Mouse (Mus musculus) heart, postnatal 14 days (tissue): ENCODE measurements around the gene Mboat2. TPM values are rescaled to one million over a fixed set of nuclear protein-coding genes. Genes with fewer than 3 reads are reported as not detected.

Source experiments
- DNase-seq, 2 experiments: peaks; one replicate each; pipeline ENCODE4 v3.0.0; 2021 to 2022
- intact Hi-C: fragments of 180-260 bp; cut with DNase I; formaldehyde crosslinking; loops from one replicate; pipeline ENCODE4 v1.15.1; 2025
- long read RNA-seq, 2 experiments: library from polyadenylated mRNA; stranded (forward); transcript quantifications; one replicate each; pipeline ENCODE4 v2.0.0; 2021
- total RNA-seq, 2 experiments: library from RNA; stranded (reverse); gene quantifications; 2 replicates each; pipeline ENCODE4 v1.2.3; 2021

Mboat2 gene
- 10 to 100 TPM; 12.6 to 14.6 TPM for total RNA-seq
- long read RNA-seq, experiment 1, partial matches to known transcripts, result 2 of 9 reads
- long read RNA-seq, experiment 1, other reads (novel, unspliced or antisense), result 3 of 9 reads
- long read RNA-seq, experiment 2, full-length matches to known transcripts, result 9 of 11 reads
- long read RNA-seq, experiment 2, partial matches to known transcripts, result 1 of 11 reads
- long read RNA-seq, experiment 2, other reads (novel, unspliced or antisense), result 1 of 11 reads

DNA sequence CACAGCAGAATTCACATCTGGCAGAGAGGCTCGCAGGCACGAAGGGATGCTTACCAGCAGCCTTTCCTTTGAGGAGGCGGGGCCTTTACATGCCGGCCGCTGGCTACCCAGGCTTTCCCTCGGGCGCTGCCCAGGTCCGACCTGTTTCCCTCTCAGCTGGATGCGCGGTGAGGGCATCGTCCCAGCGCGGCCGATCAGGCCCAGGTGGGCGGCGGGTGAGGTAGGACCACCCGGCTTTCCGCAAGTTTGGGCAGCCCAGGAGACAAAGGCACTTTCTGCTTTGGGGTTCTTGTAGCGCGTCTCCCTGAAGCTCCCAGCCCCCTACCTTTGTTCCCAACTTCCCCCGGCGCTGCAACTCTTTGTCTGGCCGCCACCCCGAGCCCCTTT, at the start of gene Mboat2:
Gene Mboat2 (plus strand): TSS at position 114 of the 387 bp plus-strand sequence.
- DNase-seq, result peak; percentile 56 to 61
- intact Hi-C loops, result loop anchor here (5.0 kb wide), 1 partner anchor 118 kb away; no protein-coding TSS in a partner anchor

DNA sequence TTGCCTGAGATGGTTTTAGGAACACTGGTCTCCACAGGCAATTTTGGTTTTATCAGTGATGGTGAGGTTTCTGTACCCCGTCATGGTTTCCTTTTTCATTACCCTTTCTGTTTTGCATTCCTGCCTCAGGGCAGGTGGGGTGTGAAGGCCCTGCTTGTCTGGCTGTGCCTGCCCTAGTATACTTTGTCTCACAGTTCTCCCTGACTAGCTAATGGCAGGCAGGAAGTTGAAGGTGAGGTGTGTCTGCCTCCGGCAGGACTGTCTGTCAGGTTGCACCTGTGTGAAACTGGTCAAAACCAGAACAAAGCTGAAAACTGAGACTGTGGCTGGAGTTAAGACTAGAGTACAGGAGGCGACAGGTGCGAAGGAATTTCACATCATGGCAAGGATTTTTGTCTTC, 46.9 kb upstream of the Mboat2 start:
- intact Hi-C loops, result no loop called here
- DNase-seq, result no peak

DNA sequence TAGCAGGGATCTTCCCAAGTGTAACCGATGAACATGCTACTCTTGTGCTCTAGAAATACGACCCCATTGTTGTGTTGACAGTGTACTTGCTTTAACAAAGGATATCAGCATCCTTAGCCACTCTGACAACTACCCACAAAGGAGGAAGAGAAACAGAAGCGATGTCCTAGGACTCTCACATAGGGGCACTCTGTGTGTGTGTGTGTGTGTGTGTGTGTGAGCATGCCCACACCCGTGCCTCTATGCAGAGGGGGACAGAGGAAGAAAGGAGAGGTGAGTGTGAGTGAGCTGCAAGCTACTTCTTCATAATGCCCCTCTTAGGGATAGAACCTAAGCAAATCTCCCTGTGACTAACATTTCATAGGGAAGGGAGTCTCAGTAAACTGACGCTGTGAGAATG, 44.8 kb upstream of the Mboat2 start:
- intact Hi-C loops, result no loop called here
- DNase-seq, result no peak

DNA sequence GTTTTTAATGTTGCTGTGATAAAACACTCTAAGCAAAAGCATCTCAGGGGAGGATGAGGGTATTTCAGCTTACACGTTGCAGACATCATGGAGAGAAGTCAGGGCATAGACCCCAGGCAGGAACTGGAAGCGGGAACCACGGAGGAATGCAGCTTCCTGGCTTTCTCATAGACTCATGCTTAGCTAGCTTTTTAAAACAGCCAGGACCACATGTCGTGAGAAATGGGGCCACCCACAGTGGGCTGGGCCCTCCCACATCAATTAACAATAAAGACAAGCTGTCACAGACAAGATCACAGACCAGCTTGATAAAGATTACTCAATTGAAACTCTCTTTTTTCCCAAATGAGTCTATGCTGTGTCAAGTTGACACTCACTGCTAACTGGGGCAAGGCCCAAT, 44.4 kb upstream of the Mboat2 start:
- intact Hi-C loops, result no loop called here
- DNase-seq, result no peak

DNA sequence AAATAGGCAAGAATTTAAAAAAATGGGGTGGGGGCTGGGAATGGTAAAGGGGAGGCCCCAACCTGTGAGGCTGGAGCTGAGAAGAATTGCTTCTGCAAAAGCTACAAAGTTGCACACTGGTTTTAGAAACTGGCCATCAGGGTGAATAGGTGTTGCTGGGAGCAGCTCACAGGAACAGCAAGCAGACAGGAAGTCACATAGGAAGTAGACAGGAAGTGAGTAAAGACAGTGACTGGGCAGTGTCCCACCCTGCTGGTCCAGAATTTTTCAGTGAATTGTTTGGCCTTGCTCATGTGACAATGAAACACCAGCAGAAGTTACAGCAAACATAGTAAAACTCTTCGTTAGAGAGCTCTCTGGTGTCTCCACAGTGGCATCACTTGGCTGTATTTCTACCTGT, 41.0 kb upstream of the Mboat2 start:
- no peak for DNase-seq
- intact Hi-C loops, result no loop called here

DNA sequence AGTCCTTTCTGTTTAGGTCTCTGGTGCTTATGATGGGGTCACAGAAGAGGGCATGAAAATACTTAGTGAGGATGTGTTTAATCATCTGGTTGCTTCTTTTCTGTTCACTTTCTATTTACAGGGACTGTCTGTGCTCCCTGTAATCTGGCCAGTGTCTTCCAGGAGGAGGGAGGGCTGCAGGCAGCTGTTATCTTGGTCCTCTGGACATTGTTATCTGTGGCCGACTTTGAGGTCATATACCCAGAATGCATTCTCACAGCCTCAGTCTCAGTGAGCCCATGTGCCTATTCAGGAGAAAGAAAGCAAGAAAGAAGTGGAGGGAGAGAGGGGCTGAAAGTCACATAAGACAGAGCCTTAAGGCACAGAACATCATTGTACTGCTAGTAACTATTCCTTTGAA, 19.4 kb upstream of the Mboat2 start:
- intact Hi-C loops, result no loop called here
- DNase-seq, result no peak

DNA sequence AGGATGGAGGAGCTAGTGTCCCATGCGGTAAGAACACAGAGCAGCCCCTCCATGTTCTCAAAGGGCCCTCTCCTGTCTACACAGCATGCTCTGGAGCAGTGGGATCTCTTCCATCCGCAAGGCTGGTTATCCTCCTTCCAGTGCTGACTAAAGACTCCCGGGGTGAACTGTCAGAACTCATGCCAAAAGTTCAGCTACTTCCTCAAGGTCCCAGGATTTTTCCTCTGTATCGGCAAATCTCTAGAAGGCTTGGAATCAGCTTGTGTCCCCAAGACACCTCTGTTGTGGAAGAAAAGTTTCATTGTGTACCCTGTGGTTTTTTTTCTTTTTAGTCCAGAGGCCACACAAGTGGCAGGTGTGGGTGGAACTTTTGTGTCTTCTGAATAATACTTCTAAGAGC, 18.8 kb upstream of the Mboat2 start:
- no peak for DNase-seq
- intact Hi-C loops, result no loop called here

DNA sequence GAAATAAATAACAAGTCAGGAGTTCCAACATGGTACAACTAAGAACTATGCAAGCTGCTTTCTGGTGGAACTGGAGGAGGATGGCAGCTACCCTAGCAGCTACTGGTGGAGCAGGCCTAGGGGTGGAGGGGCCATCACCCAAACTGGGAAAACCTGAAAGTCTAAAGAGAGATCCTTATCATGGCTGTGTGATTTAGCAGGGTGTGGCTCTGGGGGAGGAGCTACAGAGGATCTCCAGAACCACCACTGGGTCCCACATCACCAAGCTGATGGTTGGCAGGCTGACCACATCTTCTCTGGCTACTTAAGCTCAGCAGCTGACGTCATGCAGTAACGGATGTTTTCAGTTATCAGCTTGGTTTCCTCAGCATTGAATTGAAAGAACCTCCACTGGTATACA, 7.8 kb upstream of the Mboat2 start:
- DNase-seq, result no peak
- intact Hi-C loops, result no loop called here

DNA sequence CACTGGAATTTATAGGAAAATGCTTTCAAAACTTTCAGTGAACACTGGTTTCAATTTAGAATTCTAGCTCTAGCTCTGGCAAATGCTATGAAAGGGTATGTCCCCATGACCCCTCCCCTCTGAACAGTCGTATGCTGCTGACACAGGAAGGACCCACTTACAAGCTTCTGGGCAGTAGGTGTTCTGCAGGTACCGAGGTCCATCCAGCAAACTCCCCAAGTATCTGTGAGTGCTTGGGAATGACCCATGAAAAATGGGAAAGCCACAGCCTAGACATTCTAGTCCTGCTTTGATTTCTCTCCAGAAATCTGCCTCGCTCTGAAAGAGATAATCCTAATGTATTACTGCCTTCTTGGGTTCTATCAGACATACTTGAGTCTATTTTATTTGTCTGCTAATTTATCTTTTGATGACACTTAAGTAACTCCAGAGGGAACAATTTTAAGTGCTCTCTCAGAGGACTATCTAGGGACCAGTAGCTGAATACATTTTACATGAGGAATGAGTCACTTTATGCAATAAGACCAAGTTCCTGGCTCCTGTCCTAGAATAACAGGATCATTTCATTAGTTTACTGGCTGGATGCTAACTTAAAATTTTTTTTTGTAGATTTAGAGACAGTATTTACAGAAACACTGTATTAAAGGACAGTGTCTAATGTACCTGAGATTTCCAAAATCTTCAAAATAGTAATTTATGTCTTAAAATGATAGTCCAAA, 6.9 kb upstream of the Mboat2 start:
- intact Hi-C loops, result no loop called here
- no peak for DNase-seq

DNA sequence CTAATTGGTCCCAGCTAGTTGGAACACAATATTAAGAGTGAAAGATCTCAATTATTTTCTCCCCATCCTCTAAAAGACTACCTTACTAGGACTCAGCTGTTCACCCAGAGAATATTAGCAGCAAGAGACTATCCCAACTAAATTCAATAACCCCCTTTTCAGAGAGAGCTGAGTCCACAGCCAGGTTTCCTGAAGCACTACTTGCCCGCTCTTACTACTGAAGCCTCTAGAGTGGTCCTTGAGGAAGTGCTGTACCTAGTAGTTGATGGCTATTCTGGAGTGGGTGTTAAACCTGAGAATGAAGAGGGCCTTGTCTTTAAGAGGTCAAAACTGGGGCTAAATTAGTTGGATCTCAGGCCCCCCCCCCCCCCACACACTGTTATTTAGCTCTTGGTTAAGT, 593 bp upstream of the Mboat2 start:
- intact Hi-C loops, result loop anchor here (5.0 kb wide), 1 partner anchor 118 kb away; no protein-coding TSS in a partner anchor
- no peak for DNase-seq

DNA sequence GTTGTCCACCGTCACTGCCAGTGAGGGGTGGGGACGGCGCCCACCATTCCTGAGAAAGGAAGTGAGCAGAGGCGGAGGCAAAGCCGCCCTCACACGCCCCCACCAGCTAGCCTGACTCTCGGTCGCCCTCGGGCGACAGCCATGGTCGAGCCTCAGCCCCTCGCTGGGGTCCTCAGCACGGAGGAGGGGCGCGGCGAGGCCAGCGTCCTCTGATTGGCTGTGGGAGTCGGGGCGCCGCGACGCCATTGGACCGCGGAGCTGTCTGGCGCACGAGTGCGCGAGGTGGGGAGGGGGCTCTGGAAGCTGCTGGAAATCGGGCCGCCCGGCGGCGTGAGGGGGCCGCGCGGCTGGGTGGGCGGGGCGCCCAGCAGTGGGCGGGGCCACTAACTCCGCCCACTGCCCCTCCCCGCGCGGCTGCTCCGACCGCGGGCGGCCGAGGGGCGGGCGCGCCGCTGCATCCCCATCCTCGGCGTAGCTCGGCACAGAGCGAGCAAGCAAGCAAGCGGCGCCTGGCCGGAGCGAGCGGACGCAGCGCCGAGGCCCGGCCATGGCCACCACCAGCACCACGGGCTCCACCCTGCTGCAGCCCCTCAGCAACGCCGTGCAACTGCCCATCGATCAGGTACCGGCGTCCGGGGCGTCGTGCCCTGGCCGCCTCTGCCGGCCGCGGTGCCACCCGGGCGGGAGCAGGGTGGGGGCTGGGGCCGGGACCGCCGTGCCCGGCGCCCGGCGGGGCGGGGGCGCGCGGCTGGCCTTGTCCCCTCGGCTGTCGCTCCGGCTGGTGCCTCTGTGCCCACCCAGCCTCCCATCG, 679 bp downstream of the Mboat2 start:
- intact Hi-C loops, result loop anchor here (5.0 kb wide), 1 partner anchor 119 kb away; no protein-coding TSS in a partner anchor
- DNase-seq, result peak; percentile 88 to 89

DNA sequence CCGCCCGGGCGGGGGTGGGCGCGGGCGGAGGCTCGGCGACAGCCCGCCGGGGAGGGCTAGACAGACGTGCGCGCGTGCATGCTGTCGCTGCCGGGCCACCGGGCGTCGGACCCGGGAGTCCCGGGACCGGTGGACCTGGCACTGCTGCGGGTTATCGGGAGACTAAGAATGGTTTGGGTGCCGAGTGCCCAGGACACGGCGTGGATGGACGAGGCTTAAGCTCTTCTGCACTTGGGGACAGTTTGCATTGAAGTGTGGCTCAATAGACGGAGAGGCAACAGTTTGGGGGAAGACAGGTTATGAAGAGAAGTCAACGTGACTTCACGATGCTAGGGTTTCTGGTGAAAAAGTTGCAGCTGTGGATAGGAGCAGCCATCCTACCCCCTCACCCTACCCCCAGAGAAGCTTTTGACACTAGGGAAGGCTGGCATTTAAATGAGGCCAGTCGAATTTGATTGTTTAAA, 1.3 kb downstream of the Mboat2 start:
- intact Hi-C loops, result loop anchor here (2.0 to 5.0 kb wide), 2 partner anchors 117 to 120 kb away; no protein-coding TSS in a partner anchor
- no peak for DNase-seq

DNA sequence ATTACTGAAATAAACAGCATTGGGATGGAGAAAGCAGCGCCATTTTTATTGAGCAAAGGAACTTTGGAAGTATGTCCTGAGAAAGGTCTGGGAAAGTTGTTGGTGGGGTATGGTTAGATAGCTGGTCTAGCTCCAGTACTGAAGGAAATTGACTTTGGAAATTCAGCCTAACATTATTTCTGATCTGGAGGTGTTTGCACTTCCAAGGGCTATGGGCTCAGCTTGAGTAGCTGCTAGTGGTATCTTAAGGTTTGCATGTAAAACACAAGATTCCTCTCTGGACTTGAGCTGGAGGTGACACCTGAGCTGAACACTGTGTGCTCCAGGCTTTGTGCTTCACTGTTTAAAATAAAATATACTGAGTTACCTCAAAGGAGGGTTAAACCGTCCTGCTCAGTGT, 1.8 kb downstream of the Mboat2 start:
- no peak for DNase-seq
- intact Hi-C loops, result loop anchor here (2.0 to 5.0 kb wide), 2 partner anchors 116 to 120 kb away; no protein-coding TSS in a partner anchor

DNA sequence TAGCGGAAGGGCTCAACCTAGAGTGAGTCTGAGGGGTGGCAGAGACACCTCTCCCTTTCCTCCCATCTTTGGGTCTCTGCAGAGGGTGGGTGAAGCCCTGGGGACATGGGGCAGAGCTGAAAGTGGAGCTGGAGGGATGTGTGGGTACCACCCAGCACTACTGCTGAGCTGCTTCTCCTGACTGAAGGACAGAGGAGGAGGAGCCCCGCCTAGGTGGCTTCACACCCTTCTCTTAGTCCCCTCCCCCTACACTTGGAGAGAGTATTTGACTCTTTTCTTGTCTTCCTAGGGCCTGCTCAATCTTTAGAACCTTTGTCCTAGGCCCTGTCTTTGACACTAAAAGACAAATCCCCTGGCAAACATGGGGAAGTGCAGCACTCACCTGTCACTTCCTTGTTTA, 7.3 kb downstream of the Mboat2 start:
- intact Hi-C loops, result no loop called here
- no peak for DNase-seq

DNA sequence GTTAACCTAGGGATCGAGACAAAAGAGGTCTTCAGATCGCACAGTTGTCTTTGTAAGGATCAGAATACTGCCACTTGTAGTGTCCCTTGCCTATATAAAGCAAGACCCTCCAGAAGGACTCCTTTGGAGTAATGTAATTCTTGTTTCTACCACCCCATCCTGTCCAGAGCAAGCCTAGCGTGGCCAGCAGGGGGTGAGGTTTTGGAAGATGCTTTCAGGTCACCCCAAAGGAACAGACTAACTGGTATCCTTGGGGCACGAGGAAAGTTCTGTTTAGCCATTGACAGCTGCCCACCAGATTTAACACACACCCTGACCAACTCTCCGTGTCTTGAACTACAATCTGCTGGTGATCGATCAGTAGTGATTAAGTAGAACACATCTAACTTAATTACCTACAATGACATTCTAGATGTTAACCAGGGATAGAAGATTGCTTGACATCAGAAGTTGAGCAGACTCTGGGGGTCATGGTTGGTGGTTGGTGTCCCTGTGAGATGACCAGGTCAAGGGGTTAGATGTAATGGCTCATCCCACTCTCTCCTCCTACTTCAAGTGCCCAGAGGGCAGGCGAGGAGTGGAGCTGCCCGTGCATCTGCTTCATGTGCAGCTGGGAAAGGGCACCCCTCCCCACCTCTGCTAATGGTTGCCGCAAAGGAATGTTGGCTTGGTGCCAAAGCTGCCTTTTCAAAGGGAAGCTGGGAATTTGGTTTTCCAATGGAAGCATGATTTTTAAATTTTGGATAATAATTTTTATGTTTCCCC, 10.6 kb downstream of the Mboat2 start:
- peak in 1 of 2 experiments; percentile 36 for DNase-seq
- intact Hi-C loops, result no loop called here

DNA sequence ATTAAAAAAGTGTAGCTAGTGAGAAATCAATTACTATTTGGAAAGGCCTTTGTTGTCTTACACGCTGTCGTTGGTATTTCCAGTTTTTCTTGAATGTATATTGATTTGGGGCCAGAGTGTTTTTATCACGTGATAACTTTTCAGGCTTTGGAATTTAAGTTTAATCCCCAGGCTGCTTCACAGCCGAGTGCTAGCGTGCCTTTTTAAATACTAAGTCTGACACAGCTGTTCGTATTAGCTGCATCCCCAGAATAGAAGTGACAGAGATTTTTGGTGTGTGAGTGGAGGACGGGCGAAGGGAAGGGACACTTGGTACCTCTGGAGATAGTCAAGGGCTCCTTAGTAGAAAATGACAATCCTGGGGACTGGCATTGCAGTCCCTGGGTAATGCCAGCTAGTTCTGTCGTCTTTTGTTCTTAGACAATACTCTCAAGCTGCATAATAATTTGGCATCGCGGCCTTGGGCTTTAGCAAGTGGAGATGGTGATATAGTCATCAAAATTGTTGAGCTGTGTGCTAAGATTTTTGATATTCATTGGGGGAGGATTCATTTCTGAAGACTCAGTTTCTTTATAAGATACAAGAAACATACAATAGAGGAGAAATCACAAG, 11.7 kb downstream of the Mboat2 start:
- intact Hi-C loops, result no loop called here

DNA sequence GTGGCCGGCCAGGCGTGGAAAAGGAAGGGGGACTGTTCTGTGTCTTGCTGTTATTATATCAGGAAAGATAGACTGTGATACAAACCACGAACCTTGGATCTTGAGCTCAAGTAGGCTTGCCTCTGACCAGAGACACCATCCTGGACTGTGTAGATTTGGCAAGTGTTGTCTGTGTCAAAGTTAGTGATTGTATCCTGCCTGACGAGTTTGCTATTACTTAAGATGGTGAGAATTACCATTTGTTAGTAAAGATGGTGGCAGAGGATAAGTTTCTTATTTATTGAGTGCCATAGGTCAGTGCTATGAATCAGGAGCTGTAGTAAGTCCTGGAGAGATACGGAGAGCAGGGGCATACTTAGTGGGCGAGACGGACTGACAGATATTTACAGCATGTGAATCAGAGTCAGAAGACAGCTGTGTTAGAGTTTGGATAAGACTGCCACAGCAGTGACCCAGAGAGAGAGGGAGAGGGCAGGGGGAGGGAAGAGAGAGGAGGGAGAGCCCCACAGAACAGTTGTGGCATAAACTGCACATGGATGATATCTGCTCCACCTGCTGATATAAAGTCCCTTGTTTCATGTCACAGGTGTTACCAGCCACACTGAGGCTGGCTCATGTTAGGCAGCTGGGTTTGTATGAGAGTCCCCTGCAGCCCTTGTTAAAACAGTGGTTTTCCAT, 12.9 kb downstream of the Mboat2 start:
- intact Hi-C loops, result no loop called here
- no peak for DNase-seq

More for the DNA sequence above, 11.7 kb downstream of the Mboat2 start:
- no peak for DNase-seq

DNA sequence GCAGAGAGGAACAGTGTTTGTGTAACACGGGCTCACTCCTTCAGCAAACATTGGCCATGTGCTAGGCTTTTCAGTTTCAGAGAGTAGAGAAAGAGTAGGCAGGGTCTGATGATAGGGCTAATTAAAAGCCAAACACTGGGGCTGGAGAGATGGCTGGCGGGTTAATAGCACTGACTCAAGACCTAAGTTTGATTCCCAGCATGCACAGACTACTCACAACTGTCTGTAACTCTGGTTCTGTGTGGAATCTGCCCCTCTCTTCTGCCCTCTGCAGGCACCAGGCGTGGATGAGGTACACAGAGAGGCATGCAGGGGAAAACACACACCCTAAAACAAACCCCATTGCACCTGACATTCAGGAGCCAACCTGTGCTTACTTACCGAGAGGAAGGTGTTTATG, 14.7 kb downstream of the Mboat2 start:
- no peak for DNase-seq
- intact Hi-C loops, result no loop called here

DNA sequence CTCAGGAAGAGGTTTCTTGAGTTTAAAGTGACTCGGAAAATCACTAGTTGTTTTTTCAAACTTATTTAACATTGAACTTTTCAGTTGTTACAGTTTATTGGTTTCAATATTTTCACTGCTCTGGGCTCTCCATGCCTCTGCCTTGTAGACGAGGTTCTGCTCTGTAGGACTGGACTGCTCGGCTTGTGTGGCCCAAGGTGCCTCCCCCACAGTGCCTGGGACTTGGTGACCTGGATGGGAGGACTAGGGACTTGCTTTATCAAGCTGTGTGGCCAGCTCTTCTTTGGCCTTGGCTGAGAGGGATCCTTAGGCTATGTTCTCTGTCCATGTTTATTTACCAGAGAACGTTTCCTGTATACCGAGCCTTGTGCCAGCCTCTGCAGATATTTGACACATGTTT, 17.4 kb downstream of the Mboat2 start:
- intact Hi-C loops, result no loop called here

More for the DNA sequence above, 17.4 kb downstream of the Mboat2 start:
- DNase-seq, result no peak
